Mouse (Mus musculus) retina, adult 2 months (tissue): Measurements from ENCODE around the gene Apobec1.
"Not testable (repeated sequence)": the region's sequence is repeated elsewhere in the genome, so short reads cannot be mapped to it uniquely, and the experiment has no call there.

Source experiments
- DNase-seq: peaks from one replicate; pipeline ENCODE4 v3.0.0-alpha.2; 2012; ENCODE audit warnings: low read depth, low spot score

The Apobec1 gene

DNA sequence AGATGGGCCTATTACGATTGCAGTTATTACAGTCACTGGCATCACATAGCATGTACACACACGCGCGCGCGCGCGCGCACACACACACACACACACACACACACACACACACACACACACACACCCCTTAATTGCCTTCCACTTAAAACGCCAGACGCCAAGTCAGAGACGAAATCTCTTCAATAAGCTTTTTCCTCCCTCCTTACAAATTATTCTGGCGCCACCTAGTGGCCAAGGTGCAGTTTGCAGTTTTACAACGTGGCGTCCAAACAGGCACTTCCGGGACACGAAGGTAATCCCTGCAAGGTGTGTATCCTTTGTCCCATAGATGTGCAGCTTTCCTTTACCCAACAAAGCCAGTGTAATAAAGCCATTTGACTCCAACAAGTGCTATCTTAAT is 41.8 kb downstream of the Apobec1 start:
- DNase-seq = peak; percentile 68

DNA sequence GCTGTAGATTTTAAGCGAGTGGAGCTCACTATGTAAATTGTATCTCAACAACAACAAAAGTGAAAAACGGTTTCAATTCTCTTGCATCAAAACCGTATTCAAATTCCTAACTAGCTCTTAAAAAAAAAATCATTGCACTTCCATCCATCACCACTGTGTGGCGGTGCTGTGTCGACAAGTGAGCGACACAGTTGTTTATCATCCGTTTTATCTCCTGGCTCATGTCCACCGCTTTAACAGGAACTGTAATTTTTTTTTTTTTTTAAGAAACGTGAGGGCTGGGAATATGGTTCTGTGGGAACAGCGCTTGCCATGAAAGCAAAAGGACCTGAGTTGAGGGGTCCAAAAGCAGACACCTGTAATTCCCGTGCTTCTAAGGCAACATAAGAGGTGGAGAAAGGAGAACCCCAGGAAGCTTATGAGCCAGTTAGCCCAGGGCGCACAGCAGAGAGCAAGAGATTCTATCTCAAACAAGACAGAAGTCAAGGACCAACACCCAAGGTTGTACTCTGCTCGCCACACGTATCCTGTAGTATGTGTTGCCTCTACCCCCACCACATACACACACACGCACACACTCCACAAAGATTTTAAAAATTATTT is 45.2 kb downstream of the Apobec1 start:
- DNase-seq = peak; percentile 50

DNA sequence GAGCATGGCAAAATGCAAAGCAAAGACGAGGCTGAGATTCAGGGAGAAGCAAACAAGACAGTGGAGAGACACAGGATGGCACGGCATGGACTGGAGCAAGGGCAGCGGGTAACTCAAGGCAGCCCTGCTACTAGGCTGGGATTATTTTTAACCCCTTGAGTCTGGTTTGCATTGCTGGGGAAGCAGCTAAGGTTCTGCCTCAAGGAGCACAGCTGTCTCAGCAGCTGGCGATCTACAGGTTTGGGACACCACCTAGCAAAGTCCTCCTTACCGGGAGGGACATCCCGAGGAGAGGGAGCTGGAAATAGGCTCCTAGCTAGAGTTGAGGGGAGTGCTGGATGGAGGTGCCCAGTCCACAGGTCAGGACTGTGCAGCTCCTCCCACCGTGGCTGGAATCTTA is 47.0 kb downstream of the Apobec1 start:
- no peak for DNase-seq

DNA sequence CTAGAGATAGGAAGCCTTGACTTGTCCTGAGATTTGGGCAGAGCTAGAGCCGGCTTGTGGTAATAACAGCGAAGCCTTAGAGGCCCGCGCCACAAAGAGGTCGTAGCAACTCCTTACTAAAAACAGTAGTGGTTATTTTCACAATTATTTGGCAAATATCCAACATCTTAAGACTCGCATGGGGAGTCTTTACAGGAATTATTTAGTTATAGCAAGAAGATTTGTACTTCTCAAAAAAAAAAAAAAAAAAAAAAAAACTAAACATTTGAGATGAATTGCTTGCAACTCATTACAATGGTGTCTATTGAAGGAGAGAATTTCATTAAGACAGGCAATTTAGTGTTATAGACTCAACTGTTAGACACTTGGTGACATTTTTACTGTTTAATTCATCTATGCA is 48.1 kb downstream of the Apobec1 start:
- no peak for DNase-seq

DNA sequence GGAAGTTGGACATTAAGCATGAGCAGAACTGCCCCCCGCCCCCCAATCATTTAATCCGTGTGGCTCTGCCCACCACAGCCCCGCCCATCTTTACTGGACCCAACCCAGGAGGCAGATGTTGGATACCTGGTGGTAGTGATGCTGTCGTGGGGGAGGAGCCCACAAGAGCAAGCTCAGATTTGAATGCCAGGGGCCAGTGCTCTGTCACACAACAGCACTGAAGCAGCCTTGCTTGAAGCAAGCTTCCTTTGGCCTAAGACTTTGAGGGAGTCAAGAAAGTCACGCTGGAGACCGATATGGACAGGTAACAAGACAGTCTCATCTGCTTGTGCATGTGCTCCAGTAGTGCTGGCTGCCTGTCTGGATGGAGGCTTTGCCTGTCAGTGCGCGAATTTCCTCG is 48.6 kb downstream of the Apobec1 start, which contains the start of gene Aicda:
Gene Aicda (plus strand): TSS at position 196 of the 400 bp plus-strand sequence.
- no peak for DNase-seq

DNA sequence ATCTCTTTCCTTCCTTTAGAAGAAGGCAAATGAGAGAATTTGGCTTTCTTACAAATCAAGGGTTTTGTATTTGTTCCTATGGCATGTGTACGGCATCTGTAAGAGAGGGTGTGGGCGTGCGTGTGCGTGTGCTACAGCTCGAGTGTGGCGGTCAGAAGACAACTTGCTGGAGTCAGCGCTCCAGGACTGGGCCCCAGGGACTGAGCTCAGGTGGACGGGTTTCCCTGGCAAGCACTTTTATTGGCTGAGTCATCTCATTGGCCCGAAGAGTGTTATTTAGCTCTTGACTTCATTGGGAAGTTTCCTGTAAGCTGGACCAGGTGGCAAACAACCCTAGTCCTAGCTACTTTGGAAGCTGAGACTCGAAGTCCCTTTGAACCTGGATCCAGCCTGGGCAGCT is 56.3 kb downstream of the Apobec1 start:
- DNase-seq = no peak

DNA sequence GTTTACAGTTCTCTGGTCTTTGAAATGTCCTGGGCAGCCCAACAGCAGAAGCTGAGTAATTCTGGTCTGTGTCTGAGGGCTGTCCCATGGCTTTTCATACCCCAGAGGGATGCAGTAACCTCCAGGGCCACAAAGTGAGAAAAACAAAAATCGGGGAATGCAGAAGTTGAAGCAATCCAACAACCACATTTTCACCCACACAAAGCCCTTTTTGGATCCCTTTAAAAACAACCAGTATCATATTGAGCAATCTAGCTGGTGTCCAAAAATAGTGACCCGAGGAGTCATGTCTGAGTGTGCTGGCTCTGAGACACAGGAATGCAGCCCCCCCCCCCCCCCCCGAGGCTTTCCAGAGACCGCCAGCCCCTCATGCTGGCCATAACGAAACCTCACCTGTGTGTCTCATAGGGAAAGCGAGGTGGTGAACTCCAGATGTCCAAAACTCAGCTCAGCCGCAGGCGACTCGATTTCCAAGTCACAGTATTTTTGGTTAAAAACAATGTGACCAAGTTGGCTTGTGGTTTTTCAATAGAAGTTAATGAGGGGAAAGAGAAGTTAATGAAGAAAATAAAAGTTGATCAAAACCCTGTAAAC is 56.9 kb downstream of the Apobec1 start:
- no peak for DNase-seq

DNA sequence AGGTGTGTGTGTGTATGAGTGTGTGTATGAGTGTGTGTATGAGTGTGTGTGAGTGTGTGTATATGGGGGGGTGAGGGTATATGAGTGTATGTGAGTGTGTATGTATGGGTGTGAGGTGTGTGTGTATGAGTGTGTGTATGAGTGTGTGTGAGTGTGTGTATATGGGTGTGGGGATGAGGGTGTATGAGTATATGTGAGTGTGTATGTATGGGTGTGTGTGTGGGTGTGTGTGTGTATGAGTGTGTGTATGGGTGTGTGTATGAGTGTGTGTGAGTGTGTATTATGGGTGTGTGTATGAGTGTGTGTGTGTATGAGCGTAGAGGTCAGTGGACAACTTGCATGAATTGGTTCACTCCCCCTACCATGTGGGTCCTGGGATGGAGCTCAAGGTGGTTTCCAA is 57.6 kb downstream of the Apobec1 start:
- DNase-seq = no peak

DNA sequence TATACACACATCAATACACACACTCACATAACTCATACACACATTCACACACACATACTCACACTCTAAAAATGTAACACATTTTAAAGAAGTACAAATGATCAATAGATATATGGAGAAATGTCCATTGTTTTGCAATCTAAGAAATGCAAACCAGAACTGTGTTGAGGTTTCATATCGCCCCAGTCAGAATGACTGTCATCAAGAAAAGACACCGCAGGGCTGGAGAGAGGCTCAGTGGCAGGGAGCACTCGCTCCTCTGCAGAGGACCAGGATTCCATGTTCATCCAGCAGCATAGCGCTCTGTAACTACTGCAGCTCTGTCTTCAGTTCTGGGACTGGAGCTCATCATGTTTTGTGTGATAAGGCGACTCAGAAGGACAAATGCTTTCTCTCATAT is 58.7 kb downstream of the Apobec1 start:
- no peak for DNase-seq

DNA sequence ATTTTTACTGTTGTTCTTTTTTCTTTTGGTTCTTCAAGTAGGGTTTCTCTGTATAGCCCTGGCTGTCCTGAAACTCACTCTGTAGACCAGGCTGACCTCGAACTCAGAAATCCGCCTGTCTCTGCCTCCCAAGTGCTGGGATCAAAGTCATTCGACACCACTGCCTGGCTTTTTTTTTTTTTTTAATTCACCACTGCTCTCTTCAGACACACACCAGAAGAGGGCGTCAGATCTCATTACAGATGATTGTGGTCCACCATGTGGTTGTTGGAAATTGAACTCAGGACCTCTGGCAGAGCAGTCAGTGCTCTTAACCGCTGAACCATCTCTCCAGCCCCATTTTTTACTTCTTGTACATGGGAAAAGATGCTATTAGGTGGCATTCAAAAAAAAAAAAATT is 59.8 kb downstream of the Apobec1 start:
- DNase-seq = not testable (repeated sequence)

DNA sequence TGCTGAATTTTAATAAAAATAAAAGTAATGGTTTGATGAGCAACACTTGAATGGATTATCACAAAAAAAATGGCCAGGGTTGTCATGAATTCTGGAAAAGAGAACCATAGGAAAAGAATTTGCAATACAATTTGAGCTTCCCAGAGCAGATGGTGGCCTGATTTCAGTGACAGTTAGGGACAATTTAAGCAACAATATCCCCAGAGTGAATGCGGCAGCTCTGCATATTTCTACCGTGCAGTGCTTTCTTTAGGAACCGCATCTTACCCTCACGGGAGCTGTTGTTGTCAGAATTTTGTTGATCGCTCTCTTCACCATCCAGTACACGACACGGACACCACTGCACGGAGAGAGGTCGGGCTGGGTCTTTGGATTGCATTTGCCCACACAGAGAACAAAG is 62.7 kb downstream of the Apobec1 start:
- no peak for DNase-seq

DNA sequence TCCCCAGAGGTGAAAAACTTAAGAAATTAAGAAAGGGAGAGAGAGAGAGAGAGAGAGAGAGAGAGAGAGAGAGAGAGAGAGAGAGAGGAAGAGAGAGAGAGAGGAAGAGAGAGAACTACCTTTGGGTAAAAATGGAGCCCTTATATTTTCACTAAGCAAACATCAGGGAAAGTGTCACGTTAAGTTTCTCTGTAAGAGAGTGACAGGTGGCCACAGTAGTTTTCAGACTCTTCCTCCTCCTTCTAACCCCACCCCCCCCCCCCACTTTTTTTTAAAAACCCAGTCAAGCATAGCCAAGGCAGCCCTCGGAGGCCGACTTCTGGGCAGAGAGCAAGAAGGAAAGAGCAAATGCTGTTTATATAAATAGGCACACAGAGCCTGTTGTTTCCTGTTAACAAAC is 68.2 kb downstream of the Apobec1 start:
- DNase-seq = no peak

DNA sequence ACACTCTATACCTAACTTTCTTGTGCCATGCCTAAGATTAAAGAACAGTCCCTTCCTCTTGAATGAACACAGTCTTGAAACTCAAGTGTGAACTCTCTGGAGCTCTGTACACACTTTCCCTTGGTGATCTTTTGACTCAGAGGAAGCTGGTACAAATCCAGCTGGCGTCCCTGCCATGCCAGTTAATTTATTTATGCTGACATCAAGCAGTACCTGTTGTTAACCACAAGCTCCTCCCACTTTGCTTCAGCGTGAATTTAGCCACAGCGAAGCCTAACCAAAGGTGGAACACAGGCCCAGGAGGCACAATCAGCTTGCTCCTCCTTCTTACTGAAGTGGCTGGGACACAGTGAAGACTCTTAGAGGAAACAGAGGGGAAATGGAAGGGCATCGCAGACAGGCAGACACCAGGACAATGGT is 69.4 kb downstream of the Apobec1 start:
- DNase-seq = no peak

DNA sequence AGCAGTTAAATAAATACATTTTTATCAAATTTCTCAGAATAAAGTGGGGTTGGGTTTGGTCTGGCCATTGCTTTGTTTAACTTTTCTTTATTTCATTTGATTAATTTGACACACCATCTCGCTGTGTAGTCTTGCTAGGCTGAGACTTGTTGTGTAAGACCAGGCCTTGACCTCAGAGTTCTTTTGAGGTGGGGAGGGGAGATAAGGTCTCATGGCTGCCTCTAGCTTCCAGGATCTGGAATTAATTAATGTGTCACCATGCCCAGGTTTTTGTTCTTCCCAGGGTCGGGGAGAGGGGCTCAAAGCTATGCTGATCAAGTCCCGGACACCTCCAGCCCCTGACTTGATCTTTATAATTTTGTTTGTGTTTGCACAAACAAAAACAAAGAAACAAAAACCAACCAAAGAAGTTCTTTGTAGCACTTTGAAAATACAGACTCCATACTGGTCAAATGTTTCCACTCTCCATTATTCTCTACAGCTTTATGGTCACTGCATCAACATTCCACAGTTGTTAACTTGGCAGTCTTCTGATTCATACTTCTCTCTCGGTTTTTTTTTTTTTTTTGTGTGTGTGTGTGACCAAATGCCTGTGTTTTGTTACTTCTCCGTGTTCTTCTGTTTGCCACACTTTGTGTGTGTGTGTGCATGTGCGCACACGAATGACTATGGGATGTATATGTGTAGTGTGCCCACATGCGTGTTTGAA is 70.6 kb downstream of the Apobec1 start:
- no peak for DNase-seq

DNA sequence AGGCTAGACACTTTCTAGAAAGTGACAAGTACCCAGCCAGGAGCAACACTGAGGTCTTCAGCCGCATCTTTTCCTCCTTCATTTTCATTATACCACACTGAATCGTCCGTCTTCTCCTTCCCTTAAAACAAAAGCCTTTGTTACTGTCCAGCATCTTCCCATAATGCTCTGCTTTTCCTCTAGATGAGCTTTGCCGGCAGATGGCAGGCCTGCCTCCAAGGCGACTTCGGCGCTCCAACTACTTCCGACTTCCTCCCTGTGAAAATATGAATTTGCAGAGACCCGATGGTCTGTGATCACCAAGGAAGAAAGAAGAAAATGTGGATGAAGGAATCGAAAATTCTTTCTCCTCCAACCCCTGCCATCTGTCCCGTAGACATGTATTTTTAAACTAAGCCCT is 74.1 kb downstream of the Apobec1 start:
- DNase-seq = no peak
